Mouse (Mus musculus): ENCODE data around the gene Rabgap1.
"Not testable (repeated sequence)": the region's sequence is repeated elsewhere in the genome, so short reads cannot be mapped to it uniquely, and the experiment has no call there.

Rabgap1 gene

GRCm38 (mm10) chr2:37442611-37443591 is at the start of gene Rabgap1, which contains the start of the genes Zbtb26 and Zbtb6:
TSS of gene Rabgap1 (plus strand) at chr2:37443279.
TSS of gene Zbtb26 (minus strand) at chr2:37443135.
TSS of gene Zbtb6 (minus strand) at chr2:37443171.
- DNase-seq (ENCODE audit: low read depth, low spot score), result peak; percentile 98

GRCm38 (mm10) chr2:37395539-37395938 is 47.5 kb upstream of the Rabgap1 start:
- no peak for DNase-seq (ENCODE audit: low read depth, low spot score)

GRCm38 (mm10) chr2:37421903-37422302 is 21.2 kb upstream of the Rabgap1 start:
- DNase-seq (ENCODE audit: low read depth, low spot score), result no peak

GRCm38 (mm10) chr2:37422306-37423304 is 20.5 kb upstream of the Rabgap1 start, which contains the start of gene Rc3h2:
TSS of gene Rc3h2 (minus strand) at chr2:37422903.
- DNase-seq (ENCODE audit: low read depth, low spot score), result peak; percentile 99

GRCm38 (mm10) chr2:37423671-37424070 is 19.4 kb upstream of the Rabgap1 start:
- DNase-seq (ENCODE audit: low read depth, low spot score), result no peak

- peak; percentile 87 for DNase-seq (ENCODE audit: low read depth, low spot score)
These were observed 12.2 kb upstream of the Rabgap1 start for GRCm38 (mm10) chr2:37430593-37431464.

GRCm38 (mm10) chr2:37431609-37432008 is 11.5 kb upstream of the Rabgap1 start:
- peak; percentile 30 for DNase-seq (ENCODE audit: low read depth, low spot score)

GRCm38 (mm10) chr2:37451667-37452375 is 8.7 kb downstream of the Rabgap1 start:
- peak; percentile 96 for DNase-seq (ENCODE audit: low read depth, low spot score)

GRCm38 (mm10) chr2:37452376-37452760 is 9.3 kb downstream of the Rabgap1 start:
- no peak for DNase-seq (ENCODE audit: low read depth, low spot score)

GRCm38 (mm10) chr2:37460707-37461106 is 17.6 kb downstream of the Rabgap1 start:
- no peak for DNase-seq (ENCODE audit: low read depth, low spot score)

- DNase-seq (ENCODE audit: low read depth, low spot score), result no peak
These were observed 23.2 kb downstream of the Rabgap1 start for GRCm38 (mm10) chr2:37466266-37466665.

GRCm38 (mm10) chr2:37479559-37479958 is 36.5 kb downstream of the Rabgap1 start:
- no peak for DNase-seq (ENCODE audit: low read depth, low spot score)

- DNase-seq (ENCODE audit: low read depth, low spot score), result no peak
These were observed 37.0 kb downstream of the Rabgap1 start for GRCm38 (mm10) chr2:37480039-37480438.

GRCm38 (mm10) chr2:37484165-37484564 is 41.1 kb downstream of the Rabgap1 start:
- DNase-seq (ENCODE audit: low read depth, low spot score), result no peak

GRCm38 (mm10) chr2:37485370-37485769 is 42.3 kb downstream of the Rabgap1 start:
- peak; percentile 41 for DNase-seq (ENCODE audit: low read depth, low spot score)

GRCm38 (mm10) chr2:37486408-37486807 is 43.3 kb downstream of the Rabgap1 start:
- no peak for DNase-seq (ENCODE audit: low read depth, low spot score)

- DNase-seq (ENCODE audit: low read depth, low spot score), result no peak
These were observed 45.9 kb downstream of the Rabgap1 start for GRCm38 (mm10) chr2:37488956-37489355.

- DNase-seq (ENCODE audit: low read depth, low spot score), result no peak
These were observed 54.2 kb downstream of the Rabgap1 start for GRCm38 (mm10) chr2:37497321-37497720.

- DNase-seq (ENCODE audit: low read depth, low spot score), result not testable (repeated sequence)
These were observed 62.8 kb downstream of the Rabgap1 start for GRCm38 (mm10) chr2:37505856-37506255.
